Mouse (Mus musculus): ENCODE results near the gene Stard10.

Gene Stard10

GRCm38 (mm10) chr7:101369666-101370065 lies 52.8 kb downstream of the Stard10 start:
- DNase-seq (ENCODE audit: low spot score in 2 of 2): no peak

GRCm38 (mm10) chr7:101373082-101373481 lies 56.2 kb downstream of the Stard10 start:
- no peak for DNase-seq (ENCODE audit: low spot score in 2 of 2)

- no peak for DNase-seq (ENCODE audit: low spot score in 2 of 2)
Observed at GRCm38 (mm10) chr7:101374155-101374554, 57.3 kb downstream of the Stard10 start.

- DNase-seq (ENCODE audit: low spot score in 2 of 2): no peak
Observed at GRCm38 (mm10) chr7:101376701-101377340, 59.9 kb downstream of the Stard10 start.

GRCm38 (mm10) chr7:101377741-101378262 lies 60.9 kb downstream of the Stard10 start:
- peak; percentile 54 to 62 for DNase-seq (ENCODE audit: low spot score in 2 of 2)

- no peak for DNase-seq (ENCODE audit: low spot score in 2 of 2)
Observed at GRCm38 (mm10) chr7:101378285-101378684, 61.4 kb downstream of the Stard10 start.

- DNase-seq (ENCODE audit: low spot score in 2 of 2): no peak
Observed at GRCm38 (mm10) chr7:101378796-101379465, 62.0 kb downstream of the Stard10 start.

- DNase-seq (ENCODE audit: low spot score in 2 of 2): no peak
Observed at GRCm38 (mm10) chr7:101379732-101380131, 62.8 kb downstream of the Stard10 start.

GRCm38 (mm10) chr7:101381512-101381911 lies 64.6 kb downstream of the Stard10 start:
- no peak for DNase-seq (ENCODE audit: low spot score in 2 of 2)

GRCm38 (mm10) chr7:101382378-101382777 lies 65.5 kb downstream of the Stard10 start:
- peak in 1 of 2 experiments; percentile 52 for DNase-seq (ENCODE audit: low spot score in 2 of 2)

- no peak for DNase-seq (ENCODE audit: low spot score in 2 of 2)
Observed at GRCm38 (mm10) chr7:101383756-101384155, 66.9 kb downstream of the Stard10 start.

- no peak for DNase-seq (ENCODE audit: low spot score in 2 of 2)
Observed at GRCm38 (mm10) chr7:101384931-101385330, 68.0 kb downstream of the Stard10 start.

GRCm38 (mm10) chr7:101385331-101385733 lies 68.4 kb downstream of the Stard10 start:
- no peak for DNase-seq (ENCODE audit: low spot score in 2 of 2)

GRCm38 (mm10) chr7:101385866-101386452 lies 69.1 kb downstream of the Stard10 start:
- DNase-seq (ENCODE audit: low spot score in 2 of 2): no peak

GRCm38 (mm10) chr7:101389256-101389655 lies 72.4 kb downstream of the Stard10 start:
- no peak for DNase-seq (ENCODE audit: low spot score in 2 of 2)

- no peak for DNase-seq (ENCODE audit: low spot score in 2 of 2)
Observed at GRCm38 (mm10) chr7:101391909-101392479, 75.1 kb downstream of the Stard10 start.

GRCm38 (mm10) chr7:101393015-101393414 lies 76.1 kb downstream of the Stard10 start:
- DNase-seq (ENCODE audit: low spot score in 2 of 2): no peak

GRCm38 (mm10) chr7:101393694-101394504 lies 77.0 kb downstream of the Stard10 start:
- DNase-seq (ENCODE audit: low spot score in 2 of 2): no peak

GRCm38 (mm10) chr7:101394569-101394968 lies 77.7 kb downstream of the Stard10 start:
- DNase-seq (ENCODE audit: low spot score in 2 of 2): no peak

- no peak for DNase-seq (ENCODE audit: low spot score in 2 of 2)
Observed at GRCm38 (mm10) chr7:101395471-101395870, 78.6 kb downstream of the Stard10 start.

Measured in spleen, postnatal 14 days (tissue).